Mouse (Mus musculus) CD8-positive naive resting alpha-beta T cell, adult 2 months (primary cell): ENCODE results near the gene Pitpnc1.

ENCODE experiments used
- DNase-seq, 2 experiments: peaks; one replicate each; pipeline ENCODE4 v3.0.0; 2022; ENCODE audit warnings: low read depth in 2 of 2, low spot score in 2 of 2

Gene Pitpnc1

DNA sequence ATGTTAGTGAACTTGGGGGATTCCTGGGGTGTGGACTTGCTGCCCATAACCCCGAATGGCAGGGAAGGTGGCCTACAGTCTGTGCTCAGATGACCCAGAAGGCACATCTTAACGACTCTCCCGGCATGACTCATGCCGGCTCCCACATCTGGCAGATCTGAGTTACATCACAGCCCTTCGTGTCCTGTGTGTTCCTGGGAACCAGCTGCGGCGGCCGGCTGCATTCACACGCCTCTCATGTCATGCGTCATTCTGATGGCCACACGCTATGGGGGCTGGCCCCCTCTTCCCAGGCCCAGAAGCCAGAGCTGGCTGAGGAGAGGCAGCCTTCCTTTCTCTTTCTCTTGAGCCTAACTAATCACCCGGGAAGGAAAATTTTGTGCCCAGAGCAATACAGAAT is 94.2 kb downstream of the Pitpnc1 start:
- no peak for DNase-seq

GRCm38 (mm10) chr11:107375816-107376215 is 94.7 kb downstream of the Pitpnc1 start:
- DNase-seq, result no peak

- no peak for DNase-seq
Observed at GRCm38 (mm10) chr11:107373569-107373968, 96.9 kb downstream of the Pitpnc1 start.

DNA sequence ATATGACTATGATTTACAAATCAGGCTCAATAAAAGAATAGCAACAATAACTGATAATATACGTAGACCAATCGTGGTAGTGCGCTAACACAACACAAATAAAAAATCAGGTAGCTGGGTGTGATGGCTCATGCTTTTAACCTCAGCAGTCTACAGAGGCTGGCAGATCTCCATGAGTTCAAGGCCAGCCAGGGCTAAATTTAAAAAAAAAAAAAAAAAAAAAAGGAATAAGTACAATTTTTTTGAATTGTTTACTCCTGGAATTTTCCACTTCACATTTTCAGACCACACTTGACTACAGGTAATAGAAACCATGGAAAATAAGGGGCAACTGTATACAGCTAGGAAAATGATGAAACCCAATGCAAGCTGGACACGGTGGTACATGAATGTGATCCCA is 97.3 kb downstream of the Pitpnc1 start:
- DNase-seq, result no peak

DNA sequence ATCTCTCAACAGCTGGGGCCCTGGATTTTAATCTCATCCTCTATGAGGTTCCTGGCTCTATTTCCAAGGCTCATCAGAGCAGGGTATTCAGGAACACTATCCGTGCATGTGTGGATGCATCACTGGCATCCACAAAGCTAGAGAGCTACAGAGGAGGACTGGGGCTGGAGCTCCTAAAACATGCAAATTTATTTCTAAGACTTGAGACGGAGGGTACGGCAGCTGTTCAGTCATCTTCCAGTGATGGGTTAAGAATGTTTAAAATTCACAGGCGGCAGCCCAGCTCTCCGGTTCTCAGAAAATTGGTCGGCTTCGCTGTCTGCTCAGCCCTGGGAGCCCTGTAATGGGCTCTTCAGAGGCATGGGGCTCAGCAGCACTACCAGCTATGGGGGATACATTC is 97.8 kb downstream of the Pitpnc1 start:
- no peak for DNase-seq

- no peak for DNase-seq
Observed at GRCm38 (mm10) chr11:107370476-107370875, 100.0 kb downstream of the Pitpnc1 start.

DNA sequence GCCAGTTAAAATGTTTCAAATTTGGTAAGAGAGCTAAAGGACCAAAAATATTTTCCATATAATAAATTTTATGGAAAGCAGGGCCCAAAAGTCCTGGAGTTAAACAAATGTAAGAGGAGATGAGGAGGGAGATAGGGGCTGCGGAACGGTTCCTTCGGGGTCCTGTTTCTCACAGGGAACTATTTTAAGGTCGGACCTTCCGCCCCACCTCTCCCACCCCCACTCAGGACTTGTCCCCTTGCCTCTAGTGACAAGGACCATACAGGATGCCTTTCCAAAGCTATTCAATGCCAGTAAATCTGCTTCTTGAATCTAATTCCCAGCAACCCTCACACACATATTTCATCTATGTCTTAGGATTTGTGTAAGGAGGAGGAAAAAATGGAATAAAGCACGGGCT is 100.8 kb downstream of the Pitpnc1 start:
- DNase-seq, result no peak

- DNase-seq, result no peak
Observed at GRCm38 (mm10) chr11:107365938-107366712, 104.4 kb downstream of the Pitpnc1 start.

GRCm38 (mm10) chr11:107358695-107359094 is 111.8 kb downstream of the Pitpnc1 start:
- DNase-seq, result no peak

DNA sequence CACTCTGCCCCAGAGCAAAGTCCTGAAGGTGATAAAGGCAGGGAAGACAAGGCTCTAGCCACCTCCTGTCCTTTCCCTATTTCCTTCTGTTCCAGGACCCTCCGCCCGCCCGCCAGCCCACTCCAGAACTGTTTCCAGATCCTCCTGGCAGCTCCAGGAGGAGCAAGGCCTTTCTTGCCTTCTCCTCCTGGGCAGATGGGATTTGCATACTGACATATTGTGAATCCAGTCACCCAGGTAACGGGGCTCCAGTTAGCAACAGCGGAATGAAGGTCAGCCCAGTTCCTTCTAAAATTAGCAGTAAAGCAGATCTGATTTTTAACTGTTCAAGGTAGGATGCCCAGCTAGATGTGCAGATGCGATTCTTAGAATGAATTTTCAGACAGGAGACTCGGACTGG is 114.3 kb downstream of the Pitpnc1 start:
- no peak for DNase-seq

- no peak for DNase-seq
Observed at GRCm38 (mm10) chr11:107355526-107355925, 115.0 kb downstream of the Pitpnc1 start.

GRCm38 (mm10) chr11:107354499-107355143 is 115.9 kb downstream of the Pitpnc1 start:
- DNase-seq, result no peak

DNA sequence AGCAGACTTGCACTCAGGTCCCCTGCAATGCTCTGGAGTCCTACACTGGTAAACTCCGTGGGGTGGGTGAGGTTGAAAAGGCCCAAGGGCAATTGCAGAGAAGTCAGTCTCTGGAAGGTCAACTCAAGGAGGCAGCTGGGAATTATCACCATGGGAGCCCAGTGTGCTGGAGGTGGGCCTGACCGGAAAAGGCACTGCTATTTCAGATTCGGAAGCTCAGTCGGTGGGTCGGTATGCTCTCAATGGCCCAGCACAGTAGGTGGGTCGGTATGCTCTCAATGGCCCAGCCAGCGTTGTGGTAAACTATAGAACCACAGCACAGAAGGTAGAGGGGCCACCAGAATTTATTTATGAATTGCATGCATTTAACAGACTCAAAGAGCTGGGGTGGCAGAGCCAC is 117.9 kb downstream of the Pitpnc1 start:
- DNase-seq, result no peak

GRCm38 (mm10) chr11:107349756-107350155 is 120.7 kb downstream of the Pitpnc1 start:
- DNase-seq, result no peak

- DNase-seq, result no peak
Observed at GRCm38 (mm10) chr11:107343031-107343430, 127.5 kb downstream of the Pitpnc1 start.

- DNase-seq, result no peak
Observed at GRCm38 (mm10) chr11:107342432-107342831, 128.1 kb downstream of the Pitpnc1 start.

GRCm38 (mm10) chr11:107341293-107341692 is 129.2 kb downstream of the Pitpnc1 start:
- DNase-seq, result no peak

DNA sequence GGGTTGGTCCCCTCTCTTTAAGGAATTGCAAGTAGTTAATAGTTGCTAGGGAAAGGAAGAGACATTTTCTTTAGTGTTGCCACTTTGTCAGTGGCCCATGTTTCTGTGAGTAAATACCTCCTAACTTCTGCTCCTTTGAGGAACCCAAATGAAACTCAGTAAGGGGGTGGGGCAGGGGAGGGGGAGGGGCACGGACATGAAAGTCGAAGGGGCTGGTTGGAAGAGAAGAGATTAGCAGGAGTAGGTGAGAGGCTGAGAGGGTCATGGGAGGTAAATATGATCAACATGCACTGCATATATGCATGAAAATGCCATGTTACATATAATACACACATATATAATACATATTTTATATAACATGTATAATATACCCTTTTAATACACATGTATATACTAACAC is 129.7 kb downstream of the Pitpnc1 start:
- no peak for DNase-seq

- DNase-seq, result no peak
Observed at GRCm38 (mm10) chr11:107339224-107339805, 131.2 kb downstream of the Pitpnc1 start.

- no peak for DNase-seq
Observed at GRCm38 (mm10) chr11:107337391-107338148, 132.9 kb downstream of the Pitpnc1 start.

DNA sequence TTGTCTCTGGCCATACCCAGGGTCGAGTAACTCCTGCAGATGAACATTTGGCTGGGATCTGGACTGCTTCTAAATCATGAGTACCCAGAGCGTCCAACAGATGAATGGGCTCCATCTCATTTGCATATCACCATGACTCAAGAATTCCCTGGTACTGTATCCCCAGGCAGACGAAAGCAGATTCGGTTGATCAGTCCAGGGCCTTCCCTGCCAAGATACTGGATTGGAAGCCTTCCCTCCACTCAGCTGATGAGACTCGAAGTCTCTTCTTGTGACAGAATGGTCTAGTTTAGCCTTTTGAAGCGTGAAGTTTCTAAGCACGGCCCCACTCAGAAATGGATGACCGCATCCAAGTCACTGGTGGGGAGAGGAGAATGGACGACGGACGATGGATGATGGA is 134.7 kb downstream of the Pitpnc1 start:
- no peak for DNase-seq
